Mouse (Mus musculus) erythroblast, embryonic 14.5 days (primary cell): ENCODE results near the gene Tbcd.

Source experiments
- GATA1 ChIP-seq: IDR thresholded peaks from 2 replicates; pipeline ENCODE4 v1.6.1; 2012; ENCODE audit warnings: low read length, inconsistent platforms, mixed read lengths
- TAL1 ChIP-seq: IDR thresholded peaks from 3 replicates; pipeline ENCODE4 v1.6.1; 2012; ENCODE audit warnings: low read length, inconsistent platforms, mixed read lengths

DNA sequence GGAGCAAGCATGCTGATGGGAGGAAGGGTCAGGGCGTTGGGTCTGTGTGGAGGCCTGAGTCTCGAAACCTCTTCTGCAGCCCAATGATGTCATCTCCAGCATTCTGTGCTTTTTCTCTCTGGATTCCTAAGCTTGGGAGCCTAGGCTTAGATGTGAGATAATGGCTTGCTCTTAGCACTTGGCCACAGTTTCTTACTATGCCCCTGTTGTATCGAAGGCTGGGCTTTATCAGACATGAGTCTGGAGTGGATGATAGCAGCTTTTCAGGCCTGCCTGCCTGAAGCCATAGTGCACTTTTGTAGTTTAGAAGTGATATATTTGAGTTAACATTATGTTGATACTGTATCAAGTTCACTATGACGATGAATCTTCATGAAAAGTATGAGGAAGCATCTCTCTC, 49.8 kb downstream of the Tbcd start:
- TF ChIP-seq GATA1 (no peak), TAL1 (no peak)
